Mouse (Mus musculus) erythroblast, embryonic 14.5 days (primary cell): ENCODE measurements around the gene Cmc1. TPM values are rescaled to one million over a fixed set of nuclear protein-coding genes. Genes with fewer than 3 reads are reported as not detected.
A peak's percentile ranks its signal among the peaks of the same experiment; 100 is the strongest.

Experiments
- H3K27me3 ChIP-seq: 2 replicates; pipeline ENCODE4 v1.6.1; 2012; ENCODE audit warnings: inconsistent platforms; ENCODE audit not compliant: control insufficient read depth
- H3K36me3 ChIP-seq: 2 replicates; pipeline ENCODE4 v1.6.1; 2012; ENCODE audit warnings: mild to moderate bottlenecking, inconsistent platforms; ENCODE audit not compliant: control insufficient read depth
- H3K4me1 ChIP-seq: 2 replicates; pipeline ENCODE4 v1.6.1; 2012; ENCODE audit warnings: inconsistent platforms; ENCODE audit not compliant: control insufficient read depth
- H3K4me3 ChIP-seq: replicated peaks from 2 replicates; pipeline ENCODE3; 2012; ENCODE audit warnings: moderate library complexity, mild to moderate bottlenecking, inconsistent platforms
- H3K9me3 ChIP-seq: 2 replicates; pipeline ENCODE4 v1.6.1; 2012; ENCODE audit warnings: low read length, inconsistent platforms, mixed read lengths; ENCODE audit not compliant: control insufficient read depth
- GATA1 ChIP-seq: IDR thresholded peaks from 2 replicates; pipeline ENCODE4 v1.6.1; 2012; ENCODE audit warnings: low read length, inconsistent platforms, mixed read lengths
- TAL1 ChIP-seq: IDR thresholded peaks from 3 replicates; pipeline ENCODE4 v1.6.1; 2012; ENCODE audit warnings: low read length, inconsistent platforms, mixed read lengths
- polyA plus RNA-seq: library from polyadenylated mRNA; stranded (reverse); fragments of >175 nt; gene quantifications from 2 replicates; pipeline ENCODE4 v1.2.3, GENCODE M21; 2012

Gene Cmc1
- polyA plus RNA-seq, 1 experiment: 0.16 TPM

- Histone ChIP-seq H3K4me1 (peaks cover 27% of the 10 kb centered on the region), H3K9me3 (no peaks in the 10 kb centered on the region), H3K27me3 (no peaks in the 10 kb centered on the region), H3K4me3 (no peak overlapping the region), H3K36me3 (peaks cover 47% of the 10 kb centered on the region)
- TF ChIP-seq GATA1 (no peak), TAL1 (no peak)
Observed at GRCm38 (mm10) chr9:118045011-118045533, 104.9 kb downstream of the Cmc1 start.

- no peak for TF ChIP-seq TAL1
- no peak for TF ChIP-seq GATA1
- no peaks in the 10 kb centered on the region for H3K27me3 ChIP-seq
- no peaks in the 10 kb centered on the region for H3K9me3 ChIP-seq
- H3K4me1 ChIP-seq: peaks cover 34% of the 10 kb centered on the region
- no peak overlapping the region for H3K4me3 ChIP-seq
- H3K36me3 ChIP-seq: peaks cover 35% of the 10 kb centered on the region
Observed at GRCm38 (mm10) chr9:118043581-118043980, 106.4 kb downstream of the Cmc1 start.

- no peak for TF ChIP-seq GATA1
- TF ChIP-seq TAL1: no peak
- Histone ChIP-seq H3K9me3 (no peaks in the 10 kb centered on the region), H3K4me1 (peaks cover 34% of the 10 kb centered on the region), H3K4me3 (no peak overlapping the region), H3K36me3 (peaks cover 30% of the 10 kb centered on the region), H3K27me3 (no peaks in the 10 kb centered on the region)
Observed at GRCm38 (mm10) chr9:118042738-118043137, 107.2 kb downstream of the Cmc1 start.

GRCm38 (mm10) chr9:118041646-118042045, 108.3 kb downstream of the Cmc1 start:
- H3K4me1 ChIP-seq: peaks cover 34% of the 10 kb centered on the region
- H3K27me3 ChIP-seq: no peaks in the 10 kb centered on the region
- peak overlapping the region; percentile 97 for H3K4me3 ChIP-seq
- no peaks in the 10 kb centered on the region for H3K9me3 ChIP-seq
- no peak for TF ChIP-seq TAL1
- no peak for TF ChIP-seq GATA1
- H3K36me3 ChIP-seq: peaks cover 24% of the 10 kb centered on the region

GRCm38 (mm10) chr9:118041022-118041400, 109.0 kb downstream of the Cmc1 start:
- TF ChIP-seq TAL1: no peak
- no peak for TF ChIP-seq GATA1
- peak overlapping the region; percentile 97 for H3K4me3 ChIP-seq
- H3K9me3 ChIP-seq: no peaks in the 10 kb centered on the region
- H3K27me3 ChIP-seq: no peaks in the 10 kb centered on the region
- H3K4me1 ChIP-seq: peaks cover 34% of the 10 kb centered on the region
- peaks cover 19% of the 10 kb centered on the region for H3K36me3 ChIP-seq

- H3K36me3 ChIP-seq: peaks cover 15% of the 10 kb centered on the region
- no peaks in the 10 kb centered on the region for H3K9me3 ChIP-seq
- H3K4me1 ChIP-seq: peaks cover 34% of the 10 kb centered on the region
- peak within 1 kb of the TSS; percentile 97 for H3K4me3 ChIP-seq
- TF ChIP-seq TAL1 (no peak), GATA1 (no peak)
- H3K27me3 ChIP-seq: no peaks in the 10 kb centered on the region
Observed at GRCm38 (mm10) chr9:118040218-118041021, 109.6 kb downstream of the Cmc1 start, which contains the start of gene Azi2. Azi2 (plus strand) TSS chr9:118040499.

GRCm38 (mm10) chr9:118034990-118035389, 115.0 kb downstream of the Cmc1 start:
- TF ChIP-seq GATA1 (no peak), TAL1 (no peak)
- no peaks in the 10 kb centered on the region for H3K36me3 ChIP-seq
- no peak overlapping the region for H3K4me3 ChIP-seq
- H3K27me3 ChIP-seq: no peaks in the 10 kb centered on the region
- H3K4me1 ChIP-seq: peaks cover 6% of the 10 kb centered on the region
- H3K9me3 ChIP-seq: no peaks in the 10 kb centered on the region

GRCm38 (mm10) chr9:118031694-118032093, 118.3 kb downstream of the Cmc1 start:
- TF ChIP-seq GATA1: no peak
- no peak for TF ChIP-seq TAL1
- Histone ChIP-seq H3K36me3 (no peaks in the 10 kb centered on the region), H3K9me3 (no peaks in the 10 kb centered on the region), H3K4me1 (no peaks in the 10 kb centered on the region), H3K4me3 (no peak overlapping the region), H3K27me3 (no peaks in the 10 kb centered on the region)

GRCm38 (mm10) chr9:118030252-118030651, 119.7 kb downstream of the Cmc1 start:
- TF ChIP-seq TAL1 (no peak), GATA1 (no peak)
- H3K36me3 ChIP-seq: no peaks in the 10 kb centered on the region
- H3K4me1 ChIP-seq: no peaks in the 10 kb centered on the region
- no peaks in the 10 kb centered on the region for H3K9me3 ChIP-seq
- no peak overlapping the region for H3K4me3 ChIP-seq
- H3K27me3 ChIP-seq: no peaks in the 10 kb centered on the region

GRCm38 (mm10) chr9:118029490-118029889, 120.5 kb downstream of the Cmc1 start:
- H3K27me3 ChIP-seq: no peaks in the 10 kb centered on the region
- H3K4me1 ChIP-seq: no peaks in the 10 kb centered on the region
- no peak for TF ChIP-seq GATA1
- H3K36me3 ChIP-seq: no peaks in the 10 kb centered on the region
- H3K4me3 ChIP-seq: no peak overlapping the region
- H3K9me3 ChIP-seq: no peaks in the 10 kb centered on the region
